Mouse (Mus musculus) kidney, postnatal 36 days (tissue): ENCODE results near the gene Sgk1.

Source experiments
- DNase-seq, 2 experiments: peaks; one replicate each; pipeline ENCODE4 v3.0.0; 2021 to 2022; ENCODE audit warnings: mixed read lengths in 2 of 2

The Sgk1 gene

GRCm38 (mm10) chr10:21918750-21919145, 36.8 kb downstream of the Sgk1 start:
- DNase-seq = no peak

- DNase-seq = no peak
Observed at GRCm38 (mm10) chr10:21920611-21921010, 38.6 kb downstream of the Sgk1 start.

DNA sequence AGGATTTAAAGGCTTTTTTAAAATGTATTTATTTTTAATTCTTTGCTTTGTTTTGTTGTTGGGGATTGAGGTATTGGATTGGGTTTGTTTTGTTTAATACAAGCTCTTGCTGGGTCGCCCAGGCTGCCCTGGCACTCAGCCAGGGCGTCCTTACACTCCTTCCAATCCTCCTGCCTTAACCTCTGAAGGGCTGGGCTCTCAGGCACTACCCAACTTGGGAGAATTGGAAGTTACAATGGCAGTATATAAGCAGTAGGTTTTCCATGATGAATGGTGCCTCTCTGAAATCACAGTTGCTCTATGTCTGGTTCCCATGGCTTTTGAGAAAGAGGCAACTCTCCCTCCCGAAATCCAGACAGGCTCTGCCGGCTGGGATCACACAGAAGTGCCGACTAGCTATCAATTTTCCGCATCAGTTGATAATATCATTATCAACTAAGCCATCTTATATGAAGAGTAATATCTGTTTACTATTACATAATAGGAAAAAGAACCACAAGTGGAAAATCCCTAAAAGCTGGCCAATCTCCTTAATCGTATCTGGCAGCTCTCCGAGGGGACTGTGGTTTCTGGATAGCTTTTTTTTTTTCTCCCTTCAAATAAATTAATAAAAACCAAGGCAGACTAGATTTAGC, 40.8 kb downstream of the Sgk1 start:
- DNase-seq = peak in 1 of 2 experiments; percentile 36

DNA sequence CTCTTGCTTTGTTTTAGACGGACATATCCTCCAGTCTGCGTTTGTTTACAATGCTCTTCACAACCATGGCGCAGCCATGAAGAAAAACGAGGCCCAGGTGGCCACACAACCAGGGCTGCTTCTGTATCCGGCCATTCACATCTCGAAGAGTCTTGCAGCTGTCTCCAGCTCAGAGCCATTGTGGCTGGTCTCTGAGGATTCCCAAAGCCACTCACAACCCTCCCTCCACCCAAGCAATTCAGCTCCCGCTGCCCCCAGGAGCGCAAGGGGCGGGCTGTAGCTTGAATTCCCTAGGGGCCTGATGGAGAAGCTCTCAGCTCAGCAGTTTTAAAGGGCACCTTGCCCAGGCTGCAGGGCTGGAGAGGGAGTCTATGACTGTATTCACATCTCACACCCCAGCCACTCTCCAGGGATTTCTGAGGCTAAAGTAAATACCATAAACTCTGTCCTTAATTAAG, 41.5 kb downstream of the Sgk1 start:
- DNase-seq = peak; percentile 28 to 47

DNA sequence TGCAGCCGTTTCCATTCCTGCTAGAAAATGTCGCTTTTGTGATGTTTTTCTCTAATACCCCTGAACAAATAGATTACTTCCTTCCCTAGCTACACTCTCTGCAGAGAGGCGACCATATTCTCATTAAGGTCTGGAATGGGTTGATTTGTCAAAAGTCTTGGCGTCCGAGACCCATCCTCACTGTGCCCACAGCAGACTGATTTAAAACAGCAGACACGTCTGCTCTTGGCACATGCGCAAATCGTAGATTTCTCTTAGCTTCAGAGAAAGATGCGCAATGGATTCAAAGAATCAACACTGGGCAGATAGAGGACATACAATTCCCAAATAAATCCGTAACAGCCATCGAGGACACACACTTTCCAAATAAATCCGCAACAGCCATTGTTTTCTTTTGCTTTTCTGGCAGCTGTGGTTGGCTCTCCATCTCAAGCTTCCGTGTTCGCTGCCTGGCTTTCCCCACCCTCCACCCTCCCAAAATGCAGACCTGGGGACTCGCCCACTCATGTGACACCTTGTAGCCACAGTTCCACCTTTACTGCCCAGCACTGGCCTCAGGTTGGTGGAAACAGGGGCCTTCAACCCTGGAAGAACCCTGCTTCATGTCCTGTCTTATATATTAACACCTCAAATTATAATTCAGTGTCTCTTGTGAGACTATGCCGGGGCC, 42.2 kb downstream of the Sgk1 start:
- DNase-seq = no peak

DNA sequence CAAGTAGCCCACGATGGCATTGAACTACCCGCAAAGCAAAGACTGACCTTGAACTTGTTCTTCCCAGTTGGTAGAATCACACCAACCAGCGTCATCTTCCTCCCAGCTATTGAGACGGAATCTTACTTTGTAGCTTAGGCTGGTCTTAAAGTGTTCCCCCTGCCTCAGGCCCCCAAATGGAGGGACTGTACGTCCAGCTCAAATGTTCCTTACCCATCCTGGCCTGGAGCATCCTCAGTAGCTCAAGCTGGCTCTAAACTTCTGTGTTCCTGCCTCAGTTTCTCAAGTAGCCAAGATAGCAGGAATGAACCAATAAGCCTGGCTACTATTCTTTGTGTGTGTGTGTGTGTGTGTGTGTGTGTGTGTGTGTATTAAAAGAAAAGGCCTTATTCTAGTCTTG, 45.0 kb downstream of the Sgk1 start:
- DNase-seq = no peak

DNA sequence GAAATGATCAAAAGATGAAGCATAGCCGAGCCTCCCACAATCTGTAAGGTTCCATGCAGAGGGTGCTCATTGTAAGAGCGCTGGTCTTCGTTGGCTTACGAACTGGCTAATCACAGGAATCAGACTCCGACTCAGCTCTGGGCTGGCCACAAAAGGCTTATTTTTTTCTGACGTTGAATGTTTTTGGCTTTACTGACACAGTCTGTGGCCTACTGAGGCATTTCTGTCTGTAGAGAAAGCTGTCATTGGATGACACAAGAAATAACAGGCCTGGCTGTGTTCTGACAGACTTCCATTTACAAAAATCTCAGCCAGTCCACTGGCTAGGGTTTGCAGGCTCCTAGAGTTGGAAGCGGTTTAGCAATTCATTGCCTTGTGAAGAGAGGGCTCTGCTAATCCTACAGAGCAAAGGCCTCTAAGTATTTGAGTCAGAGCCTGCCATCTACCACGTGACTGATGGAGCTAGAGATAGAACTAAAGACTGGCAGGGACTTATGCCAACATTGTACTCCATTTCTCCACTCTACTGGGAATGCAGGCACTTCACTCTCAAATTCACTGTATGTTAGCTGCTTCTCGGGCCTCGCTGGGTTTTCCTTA, 48.9 kb downstream of the Sgk1 start:
- DNase-seq = no peak

- no peak for DNase-seq
Observed at GRCm38 (mm10) chr10:21932791-21933190, 50.8 kb downstream of the Sgk1 start.

DNA sequence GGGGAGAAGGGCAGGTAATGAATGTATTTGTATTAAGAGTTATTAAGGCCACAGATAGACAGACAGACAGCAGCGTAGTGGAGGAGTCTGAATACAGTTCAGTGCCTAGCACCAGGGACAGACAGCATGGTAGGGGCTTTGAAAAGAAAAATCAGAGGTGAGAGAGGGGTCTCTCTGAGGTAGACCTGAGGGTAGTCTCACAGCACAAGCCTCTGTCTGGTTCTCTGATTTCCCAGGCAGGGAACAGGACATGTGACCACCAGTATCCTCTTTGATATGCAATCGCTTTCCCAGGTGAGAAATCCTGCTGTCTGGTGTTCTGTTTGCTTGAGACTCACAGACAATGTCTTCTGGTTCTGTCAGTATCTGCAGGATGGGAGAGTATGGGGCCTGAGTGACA, 52.8 kb downstream of the Sgk1 start:
- DNase-seq = no peak

- DNase-seq = peak; percentile 40 to 52
Observed at GRCm38 (mm10) chr10:21936513-21937221, 54.7 kb downstream of the Sgk1 start.

DNA sequence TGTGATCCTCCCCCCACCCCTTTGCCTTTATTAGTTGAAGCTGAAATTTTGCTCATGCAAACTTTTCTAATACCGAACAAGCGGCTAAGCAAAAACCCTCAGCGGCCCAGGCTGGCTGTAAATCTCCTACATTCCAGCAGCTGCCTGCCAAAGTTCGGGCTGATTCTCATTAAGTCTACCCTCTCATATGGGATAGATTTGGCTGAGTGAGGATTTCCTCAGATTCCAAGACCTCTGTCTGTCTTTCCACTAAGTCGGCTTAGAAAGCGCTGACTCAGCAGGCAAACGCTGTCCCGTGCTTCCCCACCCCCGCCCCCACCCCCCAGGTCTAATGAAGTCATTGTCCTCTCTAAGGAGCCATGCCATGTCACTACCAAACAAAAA, 55.2 kb downstream of the Sgk1 start:
- peak; percentile 49 to 51 for DNase-seq

DNA sequence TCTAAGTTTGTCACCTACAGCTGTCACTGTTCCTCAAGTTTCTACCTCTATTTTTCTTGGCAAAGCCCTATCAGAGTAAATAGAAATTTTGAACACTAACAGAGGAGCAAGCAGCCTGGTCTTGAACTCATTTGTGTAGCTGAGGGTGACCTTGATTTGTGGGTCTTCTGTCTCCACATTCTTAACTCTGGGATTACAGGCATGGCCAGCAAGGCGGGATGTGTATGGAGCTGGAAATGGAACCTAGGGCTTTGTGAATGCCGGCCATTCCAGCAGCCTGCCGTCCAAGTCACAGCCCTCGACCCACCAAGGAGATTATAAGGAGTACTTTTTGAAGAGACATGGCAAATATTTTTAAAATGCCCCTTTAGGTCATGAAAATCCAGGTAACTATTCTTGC, 56.2 kb downstream of the Sgk1 start:
- DNase-seq = no peak

DNA sequence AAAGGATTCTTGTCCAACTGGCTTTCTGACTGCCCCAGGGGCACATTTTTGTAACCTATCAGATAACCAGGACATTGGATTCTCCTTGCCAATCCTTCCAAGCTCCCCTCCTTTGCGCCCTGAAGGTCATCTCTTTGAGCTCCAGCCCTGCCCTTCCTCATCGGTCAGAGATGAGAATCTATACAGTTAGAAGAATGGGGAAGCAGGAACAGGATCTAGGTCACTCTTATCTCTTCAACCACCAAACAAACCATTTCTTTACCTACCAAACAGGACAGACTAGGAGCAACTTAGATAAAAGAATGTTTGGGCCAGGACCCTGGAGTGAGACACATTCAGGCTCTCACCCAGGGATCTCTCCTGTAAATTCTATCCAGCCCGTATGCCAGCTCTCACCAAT, 59.3 kb downstream of the Sgk1 start:
- DNase-seq = no peak

DNA sequence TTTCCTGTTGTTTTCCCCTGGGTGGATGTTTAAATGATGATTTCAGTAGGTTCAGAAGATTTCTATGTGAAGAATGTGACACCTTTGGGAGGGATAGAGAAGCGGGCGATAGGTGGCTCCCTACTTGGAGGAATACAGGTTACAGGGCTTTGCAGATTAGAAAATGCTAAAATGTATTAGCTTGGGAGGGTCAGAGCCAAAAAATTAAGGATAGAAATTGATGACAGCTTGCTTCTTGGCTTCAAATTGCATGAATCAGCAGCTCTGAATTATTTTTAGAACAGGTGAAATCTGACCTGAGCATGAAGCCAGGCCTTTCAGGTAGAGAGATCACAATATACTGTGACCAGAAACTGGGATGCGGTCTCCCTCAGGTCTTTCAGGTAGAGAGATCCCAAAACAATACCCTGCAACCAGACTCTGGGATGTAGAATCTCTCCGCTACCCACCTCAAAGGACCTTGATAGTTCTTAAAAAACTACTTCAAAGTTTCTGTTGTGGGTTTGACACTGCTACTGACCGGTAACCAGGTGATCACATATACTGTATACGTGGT, 61.2 kb downstream of the Sgk1 start:
- DNase-seq = no peak

DNA sequence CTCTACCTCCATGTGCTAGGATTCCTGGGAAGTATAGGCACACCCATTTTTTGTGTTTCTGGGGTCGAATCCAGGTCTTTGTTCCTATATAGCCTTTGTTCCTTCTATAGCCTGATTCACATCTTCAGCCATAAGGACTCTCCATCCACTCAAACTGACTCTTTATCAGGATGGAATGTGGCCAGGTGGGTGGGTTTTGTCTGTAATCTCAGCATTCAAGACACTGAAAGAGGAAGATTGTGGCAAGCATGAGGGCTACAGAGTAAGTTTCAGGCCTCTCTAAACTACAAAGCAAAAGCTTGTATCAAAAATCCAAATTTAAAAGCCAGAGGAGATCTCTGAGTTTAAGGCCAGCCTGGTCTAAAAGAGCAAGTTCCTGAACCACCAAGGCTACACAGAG, 63.2 kb downstream of the Sgk1 start:
- DNase-seq = no peak

DNA sequence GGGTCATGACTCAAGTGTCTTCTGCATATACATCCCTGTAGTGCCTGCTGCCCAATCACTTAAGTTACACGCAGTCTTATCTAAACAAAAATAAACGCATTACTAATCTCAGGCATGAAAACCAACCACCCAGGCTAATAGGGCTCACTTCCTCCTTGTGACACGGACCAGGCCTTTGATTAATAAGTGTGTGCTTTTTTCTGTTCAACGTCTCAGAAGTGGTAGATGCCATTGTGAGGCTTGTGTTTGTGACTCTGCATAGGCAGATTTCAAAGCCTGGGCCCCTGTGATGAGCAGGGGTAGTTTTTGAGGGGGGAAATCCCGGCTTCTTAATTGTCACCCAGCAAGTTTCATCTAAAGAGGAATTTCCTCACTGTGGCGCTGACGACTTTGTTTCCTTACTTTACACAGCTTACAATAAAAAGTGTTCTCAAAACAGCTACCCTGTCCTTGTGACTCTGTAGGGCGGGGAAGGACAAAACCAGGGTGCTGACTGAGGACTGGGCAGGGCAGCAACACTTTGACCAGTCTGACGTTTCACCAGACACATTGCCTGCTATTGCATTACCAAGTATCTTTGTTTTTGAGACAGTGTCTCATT, 64.9 kb downstream of the Sgk1 start:
- DNase-seq = no peak

DNA sequence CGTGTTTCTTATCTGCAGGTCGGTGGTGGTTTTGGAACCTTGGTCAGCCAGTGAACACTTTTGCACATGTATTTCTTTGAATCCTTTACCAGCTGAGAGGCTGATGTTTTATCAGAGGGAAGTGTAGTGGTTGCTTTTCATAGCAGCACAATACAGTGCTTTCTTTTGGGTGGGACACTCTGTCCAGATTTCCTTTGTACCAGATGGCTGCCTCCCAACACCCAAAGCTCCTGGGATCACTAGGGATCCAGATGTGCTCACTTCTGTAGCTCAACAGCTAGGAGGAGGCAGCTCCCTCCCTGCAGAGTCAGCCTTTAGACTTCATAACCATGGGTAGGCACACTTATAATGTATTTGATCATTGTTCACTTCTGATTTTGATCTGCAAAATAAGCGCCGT, 70.5 kb downstream of the Sgk1 start:
- peak in 1 of 2 experiments; percentile 19 for DNase-seq

DNA sequence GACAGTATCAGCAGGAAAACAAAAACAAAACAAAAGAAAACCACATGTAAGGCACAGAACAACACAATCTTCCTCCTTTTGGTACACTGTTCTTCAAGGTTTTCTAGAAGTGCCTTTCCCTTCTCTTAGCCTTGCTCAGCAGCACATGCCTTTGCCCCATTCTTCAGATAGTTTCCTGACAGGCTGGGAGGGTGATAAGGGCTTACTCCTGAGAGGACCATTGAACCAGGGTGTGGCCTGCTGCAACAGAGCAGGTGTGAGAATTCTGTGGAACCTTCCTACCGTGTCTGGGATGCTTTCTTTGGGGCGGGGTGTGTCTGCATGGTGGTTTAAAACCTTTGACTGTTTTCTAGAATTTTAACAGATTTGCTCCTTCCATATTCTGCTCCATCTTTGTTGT, 79.1 kb downstream of the Sgk1 start:
- no peak for DNase-seq

DNA sequence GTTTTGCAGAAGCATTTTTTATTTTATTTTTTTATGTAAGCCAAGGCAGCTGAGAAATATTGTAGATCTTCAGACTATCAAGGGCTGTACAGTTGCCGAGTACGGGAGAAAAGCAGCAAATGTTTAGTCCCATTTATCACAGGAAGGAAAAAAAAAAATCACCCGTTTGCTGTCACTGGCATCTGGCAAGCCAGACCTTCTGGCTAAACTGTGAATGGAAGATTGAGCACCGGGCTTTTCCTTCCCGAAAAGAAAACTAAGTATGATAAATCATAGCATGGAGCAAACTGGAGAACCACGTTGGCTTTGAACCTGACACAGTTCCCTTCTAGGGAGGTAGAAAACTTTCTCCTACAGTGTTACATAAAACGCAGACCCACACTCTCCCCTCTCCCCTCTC, 81.0 kb downstream of the Sgk1 start:
- DNase-seq = peak; percentile 23 to 49

DNA sequence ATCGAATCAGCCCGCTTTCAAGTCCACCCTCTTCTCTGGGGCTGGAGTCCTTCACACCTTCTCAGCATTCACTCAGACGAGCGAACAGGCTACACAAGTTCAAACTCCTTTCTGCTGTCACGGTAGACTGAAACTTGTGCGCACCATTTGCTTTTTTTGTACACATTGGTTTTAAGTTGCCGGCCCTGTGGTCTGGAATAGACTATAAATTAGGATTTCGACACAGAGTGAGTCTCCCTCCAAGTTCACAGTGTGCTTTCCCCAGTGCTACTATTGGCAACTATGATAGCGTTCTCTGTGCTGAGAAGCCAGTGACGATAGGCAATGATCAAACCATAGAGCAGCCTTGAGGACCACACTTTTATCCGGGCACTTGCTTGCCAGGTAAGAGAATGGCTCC, 91.7 kb downstream of the Sgk1 start:
- no peak for DNase-seq

DNA sequence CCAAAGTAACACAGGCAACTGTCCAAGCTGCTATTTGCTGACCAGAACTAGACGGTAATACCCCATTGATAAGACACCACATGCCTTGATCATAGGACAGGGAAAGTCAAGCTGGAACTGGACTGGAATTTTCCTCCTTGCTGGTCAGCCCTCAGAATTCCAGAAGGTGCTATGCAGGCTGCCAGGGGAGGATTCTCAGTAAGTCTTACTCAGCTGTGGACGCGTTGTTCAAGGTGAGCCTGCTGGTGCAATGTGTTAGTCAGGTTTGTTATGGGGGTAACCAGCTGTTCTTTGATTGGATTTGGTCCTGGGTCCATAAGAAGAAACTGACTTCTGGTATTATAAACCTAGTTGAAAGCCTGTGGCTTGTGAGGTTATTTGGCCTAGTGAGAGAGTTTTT, 92.8 kb downstream of the Sgk1 start:
- DNase-seq = no peak

DNA sequence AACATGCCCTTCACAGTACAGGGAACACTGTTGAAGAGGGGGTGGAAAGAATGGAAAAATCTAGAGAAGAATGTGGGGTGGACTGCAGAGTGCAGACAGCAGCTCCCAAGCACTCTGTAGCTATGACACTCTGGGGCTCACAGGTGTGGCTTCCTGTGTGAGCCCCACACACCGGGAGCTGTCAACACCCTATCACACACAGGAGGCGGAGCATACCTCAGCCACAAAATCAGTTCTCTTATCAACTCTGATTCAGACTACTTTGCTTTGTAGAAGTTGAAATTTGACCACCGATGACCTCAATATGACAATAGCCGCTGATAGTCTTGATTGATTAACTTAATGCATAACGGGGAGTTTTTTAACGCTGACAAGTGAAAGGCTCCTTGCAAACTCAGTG, 93.4 kb downstream of the Sgk1 start:
- DNase-seq = no peak

GRCm38 (mm10) chr10:21976253-21976652, 94.3 kb downstream of the Sgk1 start:
- no peak for DNase-seq
